Mouse (Mus musculus) embryonic facial prominence, embryonic 11.5 days (tissue): ENCODE measurements at regions not wholly inside any gene's neighbourhood (a gene's known extent, or its start where the extent isn't known, plus 50 kb on each side); places are given as distances from the start of the nearest gene placed in this dataset.

Experiments
- ATAC-seq: fragments of 200-750 bp; cut with Nextera tagmentation; replicated peaks from 2 replicates; pipeline ENCODE4 v1.8.0; 2017; ENCODE audit warnings: low read depth; ENCODE audit not compliant: insufficient number of reproducible peaks, low FRiP score, low TSS enrichment
- DNase-seq: peaks from one replicate; pipeline ENCODE4 v3.0.0-alpha.2; 2015; ENCODE audit warnings: low spot score
- H3K27ac ChIP-seq: fragments of 300-500 bp; sonication (generic); replicated peaks from 2 replicates; pipeline ENCODE4 v1.5.1; 2014; ENCODE audit warnings: mild to moderate bottlenecking, low read depth, low read length, control low read depth
- H3K27me3 ChIP-seq: fragments of 300-500 bp; sonication (generic); 2 replicates; pipeline ENCODE4 v1.6.1; 2014; ENCODE audit warnings: mild to moderate bottlenecking, low read length, moderate library complexity, mixed read lengths; ENCODE audit not compliant: control insufficient read depth, insufficient read depth
- H3K36me3 ChIP-seq: fragments of 300-500 bp; sonication (generic); replicated peaks from 2 replicates; pipeline ENCODE4 v1.6.1; 2014; ENCODE audit warnings: low read depth, mild to moderate bottlenecking, low read length, moderate library complexity, mixed read lengths; ENCODE audit not compliant: control insufficient read depth, insufficient read depth
- H3K4me1 ChIP-seq: fragments of 300-500 bp; sonication (generic); 2 replicates; pipeline ENCODE4 v1.6.1; 2014; ENCODE audit warnings: low read length, mixed read lengths; ENCODE audit not compliant: control insufficient read depth, insufficient read depth
- H3K4me2 ChIP-seq: fragments of 300-500 bp; sonication (generic); 2 replicates; pipeline ENCODE4 v1.6.1; 2014; ENCODE audit warnings: low read depth, mild to moderate bottlenecking, control low read depth, low read length, moderate library complexity
- H3K4me3 ChIP-seq: fragments of 300-500 bp; sonication (generic); 2 replicates; pipeline ENCODE4 v1.5.1; 2014; ENCODE audit warnings: low read depth, low read length, control low read depth
- H3K9ac ChIP-seq: fragments of 300-500 bp; sonication (generic); replicated peaks from 2 replicates; pipeline ENCODE4 v1.6.1; 2014; ENCODE audit warnings: mild to moderate bottlenecking, control low read depth, low read length
- H3K9me3 ChIP-seq: fragments of 300-500 bp; sonication (generic); replicated peaks from 2 replicates; pipeline ENCODE4 v1.6.1; 2016; ENCODE audit warnings: mild to moderate bottlenecking, low read length, inconsistent platforms, mixed read lengths; ENCODE audit not compliant: control insufficient read depth
- WGBS: fragments of 180-500 bp; shearing (Covaris S2); extraction: QIAGEN DNeasy Blood & Tissue Kit; methylation state at CpG from one replicate; pipeline ENCODE4 v1.1.7; 2014; 5-methylcytosine and 5-hydroxymethylcytosine counted together

DNA sequence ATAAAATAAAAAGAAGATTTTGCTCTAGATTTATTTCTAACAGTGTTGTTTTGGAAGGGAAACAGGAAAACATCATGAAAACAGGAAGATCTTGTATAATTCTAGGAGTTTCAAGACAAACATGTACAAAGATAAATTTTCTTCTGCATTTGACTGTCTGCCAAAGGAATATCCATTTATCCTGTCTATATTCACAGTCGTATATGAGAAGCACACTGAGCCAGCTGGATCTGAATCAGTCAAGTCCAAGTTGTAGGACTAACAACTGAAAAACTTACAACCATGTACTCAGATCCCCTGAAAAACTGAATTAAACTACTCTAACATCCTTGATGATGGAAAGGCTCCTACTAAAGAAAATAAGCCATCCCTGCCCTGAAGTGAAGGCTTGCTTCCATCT is 348.2 kb downstream of the Mllt3 start:
- H3K27ac ChIP-seq = no peak overlapping the region
- WGBS = 74% methylated on average over 1 of the region's 1 CpGs

GRCm38 (mm10) chr4:87682783-87683182 is 350.4 kb downstream of the Mllt3 start:
- Histone ChIP-seq H3K4me1 (no peaks in the 10 kb centered on the region), H3K4me2 (no peak overlapping the region), H3K27ac (no peak overlapping the region), H3K9me3 (no peaks in the 10 kb centered on the region), H3K9ac (no peak overlapping the region), H3K4me3 (no peak overlapping the region), H3K27me3 (no peaks in the 10 kb centered on the region), H3K36me3 (no peaks in the 10 kb centered on the region)
- DNase-seq = no peak
- no peak for ATAC-seq
- WGBS = 88% methylated on average over 2 of the region's 2 CpGs

More for the DNA sequence above, 348.2 kb downstream of the Mllt3 start:
- H3K4me1 ChIP-seq = no peaks in the 10 kb centered on the region
- H3K4me2 ChIP-seq = no peak overlapping the region
- H3K27me3 ChIP-seq = no peaks in the 10 kb centered on the region
- H3K9ac ChIP-seq = no peak overlapping the region
- no peak for DNase-seq
- H3K9me3 ChIP-seq = no peaks in the 10 kb centered on the region
- ATAC-seq = no peak
- H3K36me3 ChIP-seq = no peaks in the 10 kb centered on the region
- no peak overlapping the region for H3K4me3 ChIP-seq

DNA sequence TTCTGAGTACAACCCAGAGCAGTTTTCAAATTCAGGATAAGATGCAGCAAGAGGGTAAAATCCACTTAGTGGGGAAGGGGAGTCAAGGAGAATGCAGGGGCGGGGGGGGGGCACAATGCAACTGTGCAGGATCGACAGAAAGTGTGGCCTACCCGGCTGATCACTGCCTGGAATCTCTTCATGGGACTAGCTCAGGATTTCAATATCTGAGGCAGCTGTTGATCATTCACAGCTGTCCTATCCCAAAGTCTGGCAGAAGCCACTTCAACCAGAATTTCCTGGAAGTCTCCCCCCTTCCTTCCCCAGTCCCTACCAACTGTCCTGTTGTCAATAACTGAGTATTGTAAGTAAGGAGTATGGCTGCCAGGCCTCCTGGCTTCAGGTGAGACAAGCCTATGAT is 362.1 kb downstream of the Mllt3 start:
- no peak for DNase-seq
- H3K4me3 ChIP-seq = no peak overlapping the region
- WGBS = 68% methylated on average over 3 of the region's 3 CpGs

DNA sequence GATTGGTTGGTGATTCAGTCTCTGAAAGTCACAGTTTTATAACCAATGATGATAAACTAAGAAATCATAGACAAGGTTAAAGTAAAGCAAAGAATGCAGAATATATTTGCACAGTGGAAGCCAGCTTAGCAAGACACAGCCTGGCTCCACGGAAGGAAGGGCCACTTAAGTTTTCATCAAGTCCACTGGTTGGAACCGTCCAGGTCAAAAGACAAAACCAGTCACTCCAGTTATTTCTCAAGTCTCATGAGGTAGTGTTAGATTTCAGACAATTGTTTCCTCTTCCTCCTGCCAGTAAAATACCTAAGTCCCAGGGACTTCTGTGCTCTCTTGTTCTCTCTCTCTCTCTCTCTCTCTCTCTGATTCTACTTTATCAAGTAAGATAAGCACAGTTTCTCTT is 363.0 kb downstream of the Mllt3 start:
- 55% methylated on average over 2 of the region's 2 CpGs for WGBS
- no peak overlapping the region for H3K4me3 ChIP-seq
- H3K27ac ChIP-seq = no peak overlapping the region
- no peaks in the 10 kb centered on the region for H3K4me1 ChIP-seq
- no peaks in the 10 kb centered on the region for H3K36me3 ChIP-seq
- H3K9ac ChIP-seq = no peak overlapping the region
- no peaks in the 10 kb centered on the region for H3K9me3 ChIP-seq
- no peak overlapping the region for H3K4me2 ChIP-seq
- DNase-seq = no peak
- ATAC-seq = no peak
- no peaks in the 10 kb centered on the region for H3K27me3 ChIP-seq

More for the DNA sequence above, 362.1 kb downstream of the Mllt3 start:
- Histone ChIP-seq H3K4me1 (no peaks in the 10 kb centered on the region), H3K27ac (no peak overlapping the region), H3K36me3 (no peaks in the 10 kb centered on the region), H3K9me3 (no peaks in the 10 kb centered on the region), H3K9ac (no peak overlapping the region), H3K27me3 (no peaks in the 10 kb centered on the region), H3K4me2 (no peak overlapping the region)
- ATAC-seq = no peak

DNA sequence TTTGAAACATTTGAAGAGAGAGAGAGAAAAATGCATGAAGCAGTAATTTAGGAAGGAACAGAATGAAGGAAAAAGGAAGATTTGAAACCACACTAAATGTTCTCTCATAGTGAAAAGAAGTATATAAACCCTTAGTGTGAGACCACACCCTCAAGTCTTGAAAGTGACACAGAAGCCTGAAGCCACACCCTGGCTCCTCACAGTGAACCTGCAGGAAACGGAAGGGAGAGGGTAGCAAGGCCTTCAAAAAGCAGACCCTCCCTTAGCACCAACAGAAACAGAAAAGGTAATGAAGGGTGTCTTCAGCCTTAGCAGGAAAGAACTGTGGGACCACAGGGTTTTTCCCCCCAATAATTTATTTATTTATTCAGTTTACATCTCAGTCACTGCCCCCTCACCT is 363.7 kb downstream of the Mllt3 start:
- Histone ChIP-seq H3K4me2 (no peak overlapping the region), H3K27me3 (no peaks in the 10 kb centered on the region), H3K36me3 (no peaks in the 10 kb centered on the region), H3K9ac (no peak overlapping the region), H3K9me3 (no peaks in the 10 kb centered on the region), H3K27ac (no peak overlapping the region), H3K4me1 (no peaks in the 10 kb centered on the region), H3K4me3 (no peak overlapping the region)
- WGBS = 75% methylated on average over 1 of the region's 1 CpGs
- ATAC-seq (no peak), DNase-seq (no peak)

DNA sequence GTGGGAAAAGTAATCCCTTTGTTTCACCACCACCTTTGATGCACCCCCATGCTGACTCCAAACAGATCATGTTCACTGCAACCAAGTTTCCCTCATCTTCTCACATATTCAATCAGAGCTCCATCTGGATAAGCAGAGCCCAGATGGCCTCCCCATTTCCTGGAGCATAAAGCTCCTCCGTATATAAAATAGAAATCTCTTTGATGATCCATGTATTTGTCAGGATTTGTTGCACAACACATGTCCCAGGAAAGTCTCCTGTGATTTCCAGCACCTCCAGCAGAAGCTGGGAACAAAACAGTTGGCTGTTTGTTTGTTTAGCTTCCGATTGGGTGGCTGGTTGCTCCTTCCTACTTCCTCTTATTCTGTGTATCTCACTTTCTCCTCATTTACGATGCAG is 364.9 kb downstream of the Mllt3 start:
- H3K4me2 ChIP-seq = no peak overlapping the region
- no peak overlapping the region for H3K27ac ChIP-seq
- H3K4me1 ChIP-seq = no peaks in the 10 kb centered on the region
- no peak for ATAC-seq
- H3K4me3 ChIP-seq = no peak overlapping the region
- 45% methylated on average over 3 of the region's 3 CpGs for WGBS
- no peaks in the 10 kb centered on the region for H3K36me3 ChIP-seq
- no peak overlapping the region for H3K9ac ChIP-seq
- no peak for DNase-seq
- no peaks in the 10 kb centered on the region for H3K9me3 ChIP-seq
- no peaks in the 10 kb centered on the region for H3K27me3 ChIP-seq

- H3K27me3 ChIP-seq = no peaks in the 10 kb centered on the region
- DNase-seq (no peak), ATAC-seq (no peak)
- H3K9ac ChIP-seq = no peak overlapping the region
- H3K4me1 ChIP-seq = no peaks in the 10 kb centered on the region
- H3K4me3 ChIP-seq = no peak overlapping the region
- H3K36me3 ChIP-seq = no peaks in the 10 kb centered on the region
- H3K9me3 ChIP-seq = no peaks in the 10 kb centered on the region
- no peak overlapping the region for H3K27ac ChIP-seq
- 77% methylated on average over 5 of the region's 5 CpGs for WGBS
- H3K4me2 ChIP-seq = no peak overlapping the region
Observed at GRCm38 (mm10) chr4:87667556-87668154, 365.5 kb downstream of the Mllt3 start.

DNA sequence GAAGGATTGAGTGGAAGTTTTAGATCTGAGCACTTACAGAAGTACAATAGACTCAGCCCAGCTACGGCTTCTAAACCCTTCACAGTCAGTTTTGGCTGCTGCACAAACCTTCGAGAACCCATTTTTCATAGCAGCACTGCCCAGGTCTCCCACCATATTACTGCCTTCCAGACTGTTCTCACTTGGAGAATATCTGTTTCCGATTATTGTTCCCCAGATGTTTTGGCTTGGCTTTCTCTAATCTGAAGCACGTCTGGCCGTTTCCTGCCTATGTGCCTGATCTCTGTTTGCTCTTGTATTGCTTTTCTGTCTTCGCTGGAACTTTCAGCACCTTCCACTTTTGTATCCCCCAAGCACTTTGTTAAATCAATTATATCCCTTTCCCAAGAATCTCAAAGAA is 368.0 kb downstream of the Mllt3 start:
- Histone ChIP-seq H3K4me2 (no peak overlapping the region), H3K27me3 (no peaks in the 10 kb centered on the region), H3K4me3 (no peak overlapping the region), H3K9me3 (no peaks in the 10 kb centered on the region), H3K9ac (no peak overlapping the region), H3K36me3 (no peaks in the 10 kb centered on the region), H3K27ac (no peak overlapping the region), H3K4me1 (no peaks in the 10 kb centered on the region)
- DNase-seq (peak; percentile 74), ATAC-seq (no peak)
- WGBS = 47% methylated on average over 6 of the region's 6 CpGs
